In the genomic region with DNA sequence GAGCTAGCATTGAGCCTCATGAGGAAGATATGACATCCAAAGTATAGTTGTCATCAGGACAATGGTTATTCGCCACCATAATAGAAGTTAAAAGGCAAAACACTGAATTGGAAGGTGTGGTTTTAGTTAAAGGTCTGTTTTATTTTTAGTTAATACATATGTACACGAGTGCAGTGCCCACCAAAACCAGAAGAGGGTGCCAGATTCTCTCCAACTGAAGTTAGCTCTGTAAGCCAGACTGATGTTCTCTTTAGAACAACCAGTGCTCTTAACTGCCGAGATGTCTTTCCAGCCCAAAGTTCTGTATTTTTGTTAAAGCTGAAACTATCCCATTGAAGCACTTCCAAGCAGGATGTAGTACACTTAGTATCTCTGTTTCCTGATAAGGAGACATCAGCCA, we compare ENCODE assay signal across 9 mouse cellular contexts. TPM values are rescaled to one million over a fixed set of nuclear protein-coding genes. Genes with fewer than 3 reads are reported as not detected.
DNase-seq lines count a peak whose midpoint lies in the region; ATAC-seq lines count a peak whose summit lies in the region.
"Had no signal": no experiment of that assay in that cellular context is flagged by ENCODE, and none has a peak within 500 bp of the region (broad histone marks: within the 10 kb centered on the region; RNA-seq: fewer than 3 reads in every experiment).

No protein-coding gene starts in this region.

- no peak overlapping the region for H3K4me2 ChIP-seq in midbrain, embryonic 14.5 days (ENCODE audit: low read length)
- H3K4me2 ChIP-seq in midbrain, embryonic 16.5 days (ENCODE audit: low read length): no peak overlapping the region
- no peak overlapping the region for H3K4me2 ChIP-seq in liver, embryonic 15.5 days
- H3K4me2 ChIP-seq: neural tube, embryonic 13.5 days had no signal

- 8% methylated on average over 3 of the region's 3 CpGs for WGBS in midbrain, embryonic 14.5 days
- 6% methylated on average over 3 of the region's 3 CpGs for WGBS in midbrain, embryonic 16.5 days
- 7% methylated on average over 3 of the region's 3 CpGs for WGBS in liver, embryonic 15.5 days (ENCODE audit: insufficient replicate concordance)

- H3K27me3 ChIP-seq in midbrain, embryonic 14.5 days (ENCODE audit: control insufficient read depth, insufficient read depth, low read length): no peaks in the 10 kb centered on the region
- H3K27me3 ChIP-seq in midbrain, embryonic 16.5 days (ENCODE audit: control insufficient read depth, insufficient read depth, low read depth, low read length): no peaks in the 10 kb centered on the region
- no peaks in the 10 kb centered on the region for H3K27me3 ChIP-seq in liver, embryonic 15.5 days
- H3K27me3 ChIP-seq: neural tube, embryonic 13.5 days had no signal

- no peaks in the 10 kb centered on the region for H3K9me3 ChIP-seq in midbrain, embryonic 14.5 days (ENCODE audit: control insufficient read depth, low read length)
- H3K9me3 ChIP-seq in midbrain, embryonic 16.5 days (replicated peaks; ENCODE audit: control insufficient read depth, low read length, poor library complexity, severe bottlenecking): no peaks in the 10 kb centered on the region
- H3K9me3 ChIP-seq in liver, embryonic 15.5 days (replicated peaks): no peaks in the 10 kb centered on the region
- H3K9me3 ChIP-seq: neural tube, embryonic 13.5 days had no signal

- no peak overlapping the region for H3K4me3 ChIP-seq in midbrain, embryonic 14.5 days (replicated peaks; ENCODE audit: low read depth, low read length)
- no peak overlapping the region for H3K4me3 ChIP-seq in midbrain, embryonic 16.5 days (ENCODE audit: low read depth, low read length)
- H3K4me3 ChIP-seq in liver, embryonic 15.5 days (replicated peaks): no peak overlapping the region
- H3K4me3 ChIP-seq: neural tube, embryonic 13.5 days had no signal

- no peak overlapping the region for H3K9ac ChIP-seq in midbrain, embryonic 14.5 days (replicated peaks; ENCODE audit: low read length)
- no peak overlapping the region for H3K9ac ChIP-seq in midbrain, embryonic 16.5 days (ENCODE audit: low read depth, low read length)
- no peak overlapping the region for H3K9ac ChIP-seq in liver, embryonic 15.5 days
- H3K9ac ChIP-seq: neural tube, embryonic 13.5 days had no signal

- no peak overlapping the region for H3K27ac ChIP-seq in midbrain, embryonic 14.5 days (replicated peaks; ENCODE audit: low read depth, low read length)
- no peak overlapping the region for H3K27ac ChIP-seq in midbrain, embryonic 16.5 days (ENCODE audit: low read length)
- 0 out of 2 replicates have a peak overlapping the region, but pooled peaks have one; percentile 4 for H3K27ac ChIP-seq in liver, embryonic 15.5 days (replicated peaks)
- H3K27ac ChIP-seq: neural tube, embryonic 13.5 days had no signal

- peaks cover 4% of the 10 kb centered on the region for H3K4me1 ChIP-seq in midbrain, embryonic 14.5 days (ENCODE audit: control insufficient read depth, insufficient read depth, low read length)
- peaks cover 8% of the 10 kb centered on the region for H3K4me1 ChIP-seq in midbrain, embryonic 16.5 days (ENCODE audit: control insufficient read depth, insufficient read depth, low read length)
- H3K4me1 ChIP-seq in liver, embryonic 15.5 days (replicated peaks): peaks cover 43% of the 10 kb centered on the region

- no peak for ATAC-seq in midbrain, embryonic 14.5 days (ENCODE audit: low FRiP score, low TSS enrichment)
- ATAC-seq in midbrain, embryonic 16.5 days: no peak
- ATAC-seq in hematopoietic stem cell, adult 5-6 weeks (replicated peaks in 1 of 2; ENCODE audit: insufficient read depth in 1 of 2, low FRiP score in 2 of 2, low TSS enrichment in 1 of 2, low read depth in 1 of 2, poor library complexity in 2 of 2, severe bottlenecking in 2 of 2): peak; percentile 53 to 68; a peak in 3 of 4 replicates
- ATAC-seq in liver, embryonic 15.5 days (ENCODE audit: insufficient read depth): no peak

- DNase-seq in cerebellum, adult 18-20 months: peak; percentile 81 to 82
- no peak for DNase-seq in cerebellum, adult 8-10 months
- peak; percentile 91 for DNase-seq in midbrain, embryonic 14.5 days
- peak; percentile 83 to 87 for DNase-seq in cerebellum, postnatal 10 days
- peak; percentile 85 for DNase-seq in right cerebral cortex, postnatal 14 days

- H3K36me3 ChIP-seq in midbrain, embryonic 14.5 days (ENCODE audit: control insufficient read depth, insufficient read depth, low read length): no peaks in the 10 kb centered on the region
- H3K36me3 ChIP-seq in midbrain, embryonic 16.5 days (ENCODE audit: control insufficient read depth, insufficient read depth, low read length): no peaks in the 10 kb centered on the region
- H3K36me3 ChIP-seq in liver, embryonic 15.5 days (replicated peaks): no peaks in the 10 kb centered on the region
- H3K36me3 ChIP-seq: neural tube, embryonic 13.5 days had no signal

RNA-seq across cellular contexts. Expression of a gene that starts 4.2 kb away (rescaled TPM):
- polyA plus RNA-seq in midbrain, embryonic 14.5 days (2014; fragmentation: Nextera tagmentation; extraction: Ambion mirVana): 107 and 182 TPM in 2 replicates
- 232 and 243 TPM in 2 replicates for polyA plus RNA-seq in midbrain, embryonic 16.5 days (2015; fragmentation: Nextera tagmentation; extraction: Ambion mirVana)
- 18.0 and 28.0 TPM in 2 replicates for total RNA-seq in hematopoietic stem cell, adult 5-6 weeks (2017)
- 70.3 and 71.4 TPM in 2 replicates for polyA plus RNA-seq in liver, embryonic 15.5 days (2015; fragmentation: Nextera tagmentation; extraction: Ambion mirVana)

RNA-seq across cellular contexts. Expression of a gene that starts 10.8 kb away (rescaled TPM):
- polyA plus RNA-seq in midbrain, embryonic 14.5 days (2014; fragmentation: Nextera tagmentation; extraction: Ambion mirVana): 0.13 and 0.32 TPM in 2 replicates
- polyA plus RNA-seq in midbrain, embryonic 16.5 days (2015; fragmentation: Nextera tagmentation; extraction: Ambion mirVana): 0.15 and 0.16 TPM in 2 replicates
- not detected in 2 replicates for total RNA-seq in hematopoietic stem cell, adult 5-6 weeks (2017)
- 0.58 and 0.62 TPM in 2 replicates for polyA plus RNA-seq in liver, embryonic 15.5 days (2015; fragmentation: Nextera tagmentation; extraction: Ambion mirVana)

RNA-seq across cellular contexts. Expression of a gene that starts 11.2 kb away (rescaled TPM):
- polyA plus RNA-seq in midbrain, embryonic 14.5 days (2014; fragmentation: Nextera tagmentation; extraction: Ambion mirVana): 5,898 and 6,785 TPM in 2 replicates
- polyA plus RNA-seq in midbrain, embryonic 16.5 days (2015; fragmentation: Nextera tagmentation; extraction: Ambion mirVana): 5,323 and 5,449 TPM in 2 replicates
- 599 and 753 TPM in 2 replicates for total RNA-seq in hematopoietic stem cell, adult 5-6 weeks (2017)
- 6,104 and 6,562 TPM in 2 replicates for polyA plus RNA-seq in liver, embryonic 15.5 days (2015; fragmentation: Nextera tagmentation; extraction: Ambion mirVana)

RNA-seq across cellular contexts. Expression of a gene that starts 15.7 kb away (rescaled TPM):
- not detected in 2 replicates for polyA plus RNA-seq in midbrain, embryonic 14.5 days (2014; fragmentation: Nextera tagmentation; extraction: Ambion mirVana)
- not detected in 2 replicates for polyA plus RNA-seq in midbrain, embryonic 16.5 days (2015; fragmentation: Nextera tagmentation; extraction: Ambion mirVana)
- total RNA-seq in hematopoietic stem cell, adult 5-6 weeks (2017): not detected in 2 replicates
- not detected in 2 replicates for polyA plus RNA-seq in liver, embryonic 15.5 days (2015; fragmentation: Nextera tagmentation; extraction: Ambion mirVana)
- polyA plus RNA-seq: neural tube, embryonic 13.5 days had no signal

RNA-seq across cellular contexts. Expression of a gene that starts 17.7 kb away (rescaled TPM):
- polyA plus RNA-seq in midbrain, embryonic 14.5 days (2014; fragmentation: Nextera tagmentation; extraction: Ambion mirVana): 3.1 and 3.2 TPM in 2 replicates
- 4.1 and 4.2 TPM in 2 replicates for polyA plus RNA-seq in midbrain, embryonic 16.5 days (2015; fragmentation: Nextera tagmentation; extraction: Ambion mirVana)
- 16.9 and 21.6 TPM in 2 replicates for total RNA-seq in hematopoietic stem cell, adult 5-6 weeks (2017)
- 2.4 and 2.5 TPM in 2 replicates for polyA plus RNA-seq in liver, embryonic 15.5 days (2015; fragmentation: Nextera tagmentation; extraction: Ambion mirVana)

Comparison
In these comparisons a context has a peak if more than half of its experiments do, and no peak if none do; other contexts are left out.
1. ATAC-seq: peak in hematopoietic stem cell, adult 5-6 weeks (2 of 2); none in midbrain, embryonic 14.5 days (single experiment), midbrain, embryonic 16.5 days (single experiment) and liver, embryonic 15.5 days (single experiment).